Mouse (Mus musculus) heart, adult 11 months (tissue): ENCODE data around the gene Slc25a36.

Experiments used
- DNase-seq: peaks from one replicate; pipeline ENCODE4 v3.0.0; 2022

Slc25a36 gene

GRCm38 (mm10) chr9:97110571-97111390 lies at the start of gene Slc25a36:
TSS of gene Slc25a36 (minus strand) at chr9:97111157.
- DNase-seq: peak; percentile 100

DNA sequence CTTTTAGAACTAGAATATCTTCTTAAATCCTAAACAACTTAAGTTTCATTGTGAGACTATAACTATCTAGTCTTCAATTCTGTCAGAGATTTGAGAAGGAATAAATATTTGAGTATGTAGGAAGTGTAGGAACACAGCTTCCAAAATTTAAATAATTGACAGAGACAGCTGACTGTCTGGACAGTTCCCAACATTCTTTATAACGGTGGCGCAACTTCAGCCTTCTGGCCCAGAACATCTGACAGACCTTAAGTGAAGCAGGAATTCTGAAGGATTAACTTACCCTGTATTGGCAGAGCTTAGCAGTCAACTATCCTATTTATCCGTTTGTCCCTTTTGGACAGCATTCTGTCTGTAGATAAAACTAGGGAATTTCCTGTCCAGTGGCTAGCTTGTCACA lies 47.5 kb upstream of the Slc25a36 start:
- peak; percentile 44 for DNase-seq

GRCm38 (mm10) chr9:97155981-97156380 lies 45.0 kb upstream of the Slc25a36 start:
- DNase-seq: no peak

- no peak for DNase-seq
These were observed 44.0 kb upstream of the Slc25a36 start for GRCm38 (mm10) chr9:97154956-97155355.

DNA sequence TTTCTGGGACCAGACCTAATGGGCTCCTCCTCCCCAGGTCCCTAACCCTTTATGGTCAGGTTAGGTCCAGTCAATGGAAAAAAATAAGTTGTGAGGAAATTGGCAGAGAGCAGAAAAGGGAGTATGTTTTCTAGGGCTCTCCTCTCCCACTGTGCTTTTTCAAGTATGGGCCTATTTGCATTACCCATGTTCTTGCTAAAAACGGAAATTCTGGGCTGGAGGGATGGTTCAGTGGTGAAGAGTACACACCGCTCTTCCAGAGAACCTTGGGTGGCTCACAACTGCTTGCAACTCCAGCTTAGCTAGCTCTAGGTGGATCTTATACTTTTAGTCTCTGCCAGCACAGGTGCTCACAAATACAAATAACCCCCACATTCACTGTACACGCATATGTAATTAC lies 42.0 kb upstream of the Slc25a36 start:
- DNase-seq: no peak

GRCm38 (mm10) chr9:97147270-97147669 lies 36.3 kb upstream of the Slc25a36 start:
- DNase-seq: peak; percentile 40

DNA sequence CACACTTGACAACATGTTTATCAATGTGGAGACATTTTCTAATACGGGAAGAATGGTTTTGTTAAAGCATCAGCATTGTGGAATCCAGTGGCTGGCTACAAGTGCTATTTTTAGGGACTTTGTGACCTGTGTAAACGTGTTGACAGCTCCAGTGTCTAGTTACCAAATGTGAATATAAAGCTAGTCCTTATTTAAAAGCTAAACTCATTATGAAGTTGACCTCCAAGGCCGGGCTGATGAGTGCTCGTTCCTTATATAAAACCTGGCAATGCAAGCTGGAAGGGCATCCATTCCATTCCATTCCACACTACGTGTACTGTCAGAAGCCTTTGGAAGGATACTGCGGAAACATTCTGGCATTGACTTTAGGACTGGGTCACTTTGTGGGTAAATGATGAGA lies 34.4 kb upstream of the Slc25a36 start:
- DNase-seq: peak; percentile 90

- peak; percentile 87 for DNase-seq
These were observed 32.5 kb upstream of the Slc25a36 start for GRCm38 (mm10) chr9:97143416-97143815.

DNA sequence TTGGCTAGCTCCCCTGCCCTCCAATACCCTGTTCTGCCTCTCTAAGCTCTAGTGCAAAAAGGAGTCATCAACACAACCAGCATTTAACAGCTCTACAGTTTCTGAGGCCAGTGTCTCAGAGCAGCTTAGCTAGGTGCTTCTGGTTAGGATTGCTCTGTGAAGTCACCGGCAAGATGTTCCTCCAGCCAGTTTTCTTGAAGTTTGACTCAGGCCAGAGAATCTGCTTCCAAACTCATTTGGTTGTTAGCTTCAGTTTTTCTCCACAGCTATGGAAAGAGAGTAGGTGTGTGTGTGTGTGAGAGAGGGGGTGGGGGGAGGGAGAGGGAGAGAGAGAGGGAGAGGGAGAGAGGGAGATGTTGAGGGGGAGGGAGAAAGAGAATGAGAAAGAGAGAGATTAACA lies 31.6 kb upstream of the Slc25a36 start:
- DNase-seq: peak; percentile 56

GRCm38 (mm10) chr9:97141723-97142122 lies 30.8 kb upstream of the Slc25a36 start:
- peak; percentile 73 for DNase-seq

- DNase-seq: peak; percentile 93
These were observed 29.4 kb upstream of the Slc25a36 start for GRCm38 (mm10) chr9:97140145-97140932.

DNA sequence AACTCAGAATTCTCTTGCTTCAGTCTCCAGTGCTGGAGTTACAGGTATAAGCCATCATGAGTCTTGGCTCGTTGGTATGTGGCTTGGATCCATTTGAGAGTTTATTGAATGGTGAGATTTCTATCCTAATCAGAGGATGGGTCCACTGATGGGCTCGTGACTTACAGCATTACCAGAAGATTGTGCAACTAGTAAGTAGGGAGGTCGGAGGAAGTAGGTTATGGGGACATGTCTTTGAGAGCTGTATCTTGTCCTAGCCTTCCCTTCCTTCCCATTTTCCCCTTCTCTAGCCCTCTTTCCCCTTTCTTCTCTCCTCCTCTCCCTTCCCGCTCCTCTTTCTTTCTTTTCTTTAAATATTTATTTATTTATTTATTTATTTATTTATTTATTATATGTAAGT lies 26.7 kb upstream of the Slc25a36 start:
- no peak for DNase-seq

DNA sequence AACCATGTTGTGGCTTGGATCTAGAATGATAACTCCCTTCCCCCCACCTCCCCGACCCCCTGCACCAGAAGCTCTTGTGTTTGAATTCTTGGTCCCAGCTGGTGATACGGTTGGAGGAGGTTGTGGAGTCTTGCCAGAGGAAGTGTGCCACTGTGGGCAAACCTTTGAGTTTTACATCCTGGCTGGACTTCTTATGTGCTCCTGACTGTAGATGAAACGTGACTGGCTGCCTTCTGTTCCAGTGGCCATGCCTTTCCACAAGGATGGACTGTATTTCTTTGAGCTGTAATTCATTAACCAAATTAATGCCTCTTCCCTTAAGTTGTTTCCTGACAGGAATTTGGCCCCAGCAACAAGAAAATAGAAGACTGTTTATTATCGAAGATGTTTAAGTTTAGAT lies 26.2 kb upstream of the Slc25a36 start:
- no peak for DNase-seq

- no peak for DNase-seq
These were observed 24.9 kb upstream of the Slc25a36 start for GRCm38 (mm10) chr9:97135866-97136265.

GRCm38 (mm10) chr9:97133178-97133577 lies 22.2 kb upstream of the Slc25a36 start:
- DNase-seq: peak; percentile 92

- DNase-seq: no peak
These were observed 19.0 kb upstream of the Slc25a36 start for GRCm38 (mm10) chr9:97130001-97130400.

DNA sequence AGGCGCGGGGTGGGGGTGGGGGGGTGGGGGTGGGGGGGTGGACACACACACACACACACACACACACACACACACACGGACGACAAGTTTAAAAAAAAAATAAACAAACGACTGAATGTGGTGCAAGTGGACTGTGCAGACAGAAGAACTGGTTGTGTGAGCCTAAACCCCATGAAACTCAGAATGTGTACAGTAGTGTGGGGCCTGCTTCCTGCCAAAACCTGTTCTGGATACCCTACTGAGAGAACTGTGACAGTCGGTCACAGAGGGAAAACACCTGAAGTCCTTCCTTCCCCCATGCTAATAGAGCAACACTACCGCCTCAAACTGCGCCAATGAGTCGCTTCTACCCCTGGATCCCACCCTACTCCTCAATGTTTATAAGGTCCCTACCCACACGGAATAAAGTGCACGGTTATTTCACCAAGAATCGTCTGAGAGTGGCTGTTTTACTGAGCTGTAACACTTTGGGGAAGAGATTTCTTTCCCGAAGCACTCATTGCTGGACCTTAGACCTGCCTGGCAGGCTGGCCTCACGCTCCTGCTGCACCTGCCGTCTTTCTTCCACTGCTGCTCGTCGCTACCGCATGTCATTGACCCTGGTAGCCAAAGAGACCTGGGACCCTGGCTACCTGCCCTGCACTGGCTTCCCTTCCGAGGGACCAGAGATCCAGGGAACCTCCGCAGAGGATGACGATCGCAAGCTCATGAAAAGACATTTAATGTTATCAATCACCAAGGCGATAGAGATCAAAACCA lies 13.2 kb upstream of the Slc25a36 start:
- DNase-seq: no peak

DNA sequence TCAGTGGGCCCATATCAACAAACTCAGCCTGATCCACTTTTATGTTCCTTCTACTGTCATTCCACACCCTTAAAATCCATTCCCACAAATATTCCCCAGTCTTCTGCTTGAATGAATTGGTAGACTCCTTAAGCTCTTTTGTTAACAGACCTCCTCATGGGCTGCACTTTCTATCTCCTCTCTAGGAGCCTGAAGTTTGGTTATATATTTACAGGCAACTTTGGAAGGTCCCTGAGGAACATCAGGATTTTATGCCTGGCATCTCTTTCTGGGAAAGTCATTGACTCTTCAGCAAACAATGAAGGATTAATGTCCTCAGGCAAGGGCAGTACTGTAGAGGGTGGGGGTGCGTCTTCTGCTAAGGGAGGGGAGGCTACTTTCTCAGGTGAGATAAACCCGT lies 10.5 kb upstream of the Slc25a36 start:
- DNase-seq: no peak

- DNase-seq: peak; percentile 79
These were observed 3.3 kb upstream of the Slc25a36 start for GRCm38 (mm10) chr9:97114271-97114670.

DNA sequence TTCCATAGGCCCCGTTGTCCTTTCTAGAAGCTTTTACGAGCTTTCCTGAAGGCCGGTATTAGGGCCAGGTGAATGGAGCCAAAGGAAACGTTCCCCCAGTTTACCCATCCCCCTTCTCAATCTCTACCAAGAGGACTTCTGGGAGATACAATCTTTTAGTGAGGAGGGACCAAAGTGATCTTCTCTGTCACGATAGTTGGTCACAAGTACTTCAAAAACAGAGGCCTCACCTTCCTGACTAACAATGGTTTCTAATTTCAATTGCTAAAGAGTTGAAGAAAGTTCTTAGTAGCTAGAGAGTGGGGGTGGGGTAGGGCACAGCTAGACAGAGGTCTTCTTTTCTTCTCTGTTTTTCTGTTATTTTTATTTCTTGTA lies 2.6 kb upstream of the Slc25a36 start:
- no peak for DNase-seq

DNA sequence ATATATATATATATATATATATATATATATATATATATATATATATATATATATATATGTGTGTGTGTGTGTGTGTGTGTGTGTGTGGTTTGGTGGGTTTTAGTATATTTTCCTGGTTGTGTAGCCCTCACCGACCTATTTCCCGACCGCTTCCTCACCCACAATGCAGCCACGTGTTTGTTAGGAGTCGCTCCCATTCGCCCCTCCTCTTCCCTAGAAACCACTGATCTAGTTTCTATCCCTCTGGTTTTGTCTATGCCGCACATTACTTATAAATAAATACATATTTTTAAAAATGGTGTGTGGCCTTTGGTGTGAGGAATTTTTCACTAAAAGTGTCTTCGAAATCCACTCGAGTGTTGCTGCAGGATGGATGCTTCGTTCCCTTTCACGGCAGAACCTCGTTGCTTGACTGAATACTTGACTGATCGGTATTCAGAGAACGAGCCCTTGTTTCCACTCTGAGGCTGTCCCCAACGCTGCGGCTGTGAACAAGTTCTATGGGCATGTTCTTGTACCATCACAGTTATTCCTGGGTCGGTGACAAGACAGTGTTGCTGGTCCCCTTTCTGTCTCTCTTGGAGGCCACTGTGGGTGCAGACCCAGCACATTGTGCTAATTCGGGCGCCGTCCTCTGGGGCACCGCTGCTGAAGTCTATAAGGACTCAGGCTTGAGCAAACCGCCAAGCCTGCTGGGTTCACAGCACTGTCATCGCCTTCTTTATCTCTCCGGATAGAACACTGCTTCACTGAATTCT lies 2.0 kb upstream of the Slc25a36 start:
- DNase-seq: peak; percentile 86

- peak; percentile 50 for DNase-seq
These were observed 1.3 kb upstream of the Slc25a36 start for GRCm38 (mm10) chr9:97112238-97112637.

DNA sequence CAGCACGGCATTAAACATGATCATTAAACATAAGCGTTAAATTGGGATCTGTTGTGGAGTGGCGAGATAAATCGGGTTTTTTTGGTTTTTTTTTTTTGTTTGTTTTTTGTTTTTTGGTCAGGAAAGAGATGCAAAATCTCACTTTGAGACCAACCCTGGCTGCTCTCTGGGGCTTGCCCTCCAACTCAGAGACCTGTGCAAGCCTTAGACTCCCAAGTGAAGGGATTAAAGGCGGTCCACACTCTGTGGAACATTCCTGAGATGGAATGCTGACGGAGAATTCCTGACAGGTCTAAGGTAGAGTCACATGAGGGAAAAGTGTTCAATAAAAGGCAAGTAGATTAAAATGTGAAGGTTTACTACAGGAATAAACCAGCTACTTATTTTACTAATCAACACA lies 549 bp upstream of the Slc25a36 start:
- peak; percentile 78 for DNase-seq
